Mouse (Mus musculus) cerebellum, adult 2 months (tissue): ENCODE data around the gene Kcnj8.

ENCODE experiments used
- CTCF ChIP-seq: fragments of 200-500 bp; IDR thresholded peaks from 2 replicates; pipeline ENCODE4 v1.5.1; 2011; ENCODE audit warnings: low read depth, mild to moderate bottlenecking, control low read depth, low read length, moderate library complexity, borderline replicate concordance; ENCODE audit not compliant: insufficient read depth
- POLR2A ChIP-seq: fragments of 200-500 bp; IDR thresholded peaks from 2 replicates; pipeline ENCODE4 v1.6.1; 2011; ENCODE audit warnings: low read length, control low read depth, borderline replicate concordance; ENCODE audit not compliant: insufficient read depth

- TF ChIP-seq CTCF (no peak), POLR2A (no peak)
Measured at GRCm38 (mm10) chr6:142548377-142548776, 23.0 kb downstream of the Kcnj8 start.
